Mouse (Mus musculus): ENCODE results near the gene Sstr4. TPM values are rescaled to one million over a fixed set of nuclear protein-coding genes. Genes with fewer than 3 reads are reported as not detected.

The Sstr4 gene
- polyA plus RNA-seq, 1 experiment from 2014 or later: 0.52 TPM

DNA sequence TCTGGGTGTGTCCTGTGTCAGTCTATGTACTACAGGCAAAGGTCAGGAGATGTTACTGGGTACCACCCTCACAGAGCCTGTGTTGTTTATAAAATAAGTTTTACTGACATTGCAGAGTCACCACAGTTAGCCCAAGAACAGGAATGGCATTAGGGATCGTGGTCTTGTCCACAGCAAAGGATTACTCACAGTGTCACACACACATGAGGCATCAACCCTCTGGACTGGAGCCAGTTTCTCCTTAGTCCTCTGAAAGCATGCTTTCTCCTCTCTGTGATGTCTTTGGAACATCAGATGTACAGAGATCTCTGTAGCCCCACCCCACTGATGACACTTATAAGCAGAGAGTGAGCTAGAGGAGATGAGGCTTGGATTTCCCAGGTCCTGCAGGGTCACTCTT, 7.1 kb downstream of the Sstr4 start:
- no peaks in the 10 kb centered on the region for H3K36me3 ChIP-seq (ENCODE audit: control insufficient read depth, insufficient read depth, low read length)
- no peak overlapping the region for H3K4me3 ChIP-seq (ENCODE audit: low read depth, low read length)
- 69% methylated on average over 1 of the region's 1 CpGs for WGBS
- no peak overlapping the region for H3K4me2 ChIP-seq (ENCODE audit: low read depth, low read length, severe bottlenecking)
- no peak for ATAC-seq (replicated peaks; ENCODE audit: low FRiP score)
- peaks cover 21% of the 10 kb centered on the region for H3K27me3 ChIP-seq (ENCODE audit: control insufficient read depth, insufficient read depth, low read length)
- H3K9me3 ChIP-seq (ENCODE audit: control insufficient read depth, low read length): no peaks in the 10 kb centered on the region
- H3K27ac ChIP-seq (ENCODE audit: low read depth, low read length): no peak overlapping the region
- peaks cover 2% of the 10 kb centered on the region; the same call in 1 of the 2 replicates for H3K4me1 ChIP-seq (replicated peaks; ENCODE audit: control insufficient read depth, insufficient read depth, low read length)
- no peak overlapping the region for H3K9ac ChIP-seq (ENCODE audit: low read length)
- no peak for DNase-seq (ENCODE audit: low spot score)

DNA sequence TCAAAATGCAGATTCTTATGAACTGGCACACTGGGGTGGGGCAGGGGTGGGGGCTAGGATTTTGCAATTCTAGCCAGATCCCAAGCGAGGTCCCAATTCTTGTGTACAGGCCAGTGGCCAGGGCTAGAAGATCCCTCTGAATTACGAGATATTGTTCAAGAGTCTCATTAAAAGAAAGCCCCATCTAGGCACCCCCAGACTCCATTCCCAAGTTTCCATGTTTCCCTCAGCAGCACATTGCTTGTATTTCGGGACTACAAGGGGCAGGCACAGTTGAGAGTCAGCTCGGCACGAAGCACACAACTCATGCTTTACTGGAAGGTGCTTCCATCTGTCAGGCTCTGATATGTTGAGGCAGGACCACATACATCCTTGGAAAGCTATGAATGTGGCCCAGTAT, 9.8 kb downstream of the Sstr4 start:
- ATAC-seq (replicated peaks; ENCODE audit: low FRiP score) (no peak), DNase-seq (ENCODE audit: low spot score) (no peak)
- Histone ChIP-seq H3K4me3 (ENCODE audit: low read depth, low read length) (no peak overlapping the region), H3K27me3 (ENCODE audit: control insufficient read depth, insufficient read depth, low read length) (peaks cover 37% of the 10 kb centered on the region), H3K27ac (ENCODE audit: low read depth, low read length) (no peak overlapping the region), H3K4me1 (replicated peaks; ENCODE audit: control insufficient read depth, insufficient read depth, low read length) (peaks cover 5% of the 10 kb centered on the region; the same call in 1 of the 2 replicates), H3K36me3 (ENCODE audit: control insufficient read depth, insufficient read depth, low read length) (no peaks in the 10 kb centered on the region), H3K9ac (ENCODE audit: low read length) (no peak overlapping the region), H3K9me3 (ENCODE audit: control insufficient read depth, low read length) (no peaks in the 10 kb centered on the region), H3K4me2 (ENCODE audit: low read depth, low read length, severe bottlenecking) (no peak overlapping the region)
- WGBS: 76% methylated on average over 5 of the region's 5 CpGs

DNA sequence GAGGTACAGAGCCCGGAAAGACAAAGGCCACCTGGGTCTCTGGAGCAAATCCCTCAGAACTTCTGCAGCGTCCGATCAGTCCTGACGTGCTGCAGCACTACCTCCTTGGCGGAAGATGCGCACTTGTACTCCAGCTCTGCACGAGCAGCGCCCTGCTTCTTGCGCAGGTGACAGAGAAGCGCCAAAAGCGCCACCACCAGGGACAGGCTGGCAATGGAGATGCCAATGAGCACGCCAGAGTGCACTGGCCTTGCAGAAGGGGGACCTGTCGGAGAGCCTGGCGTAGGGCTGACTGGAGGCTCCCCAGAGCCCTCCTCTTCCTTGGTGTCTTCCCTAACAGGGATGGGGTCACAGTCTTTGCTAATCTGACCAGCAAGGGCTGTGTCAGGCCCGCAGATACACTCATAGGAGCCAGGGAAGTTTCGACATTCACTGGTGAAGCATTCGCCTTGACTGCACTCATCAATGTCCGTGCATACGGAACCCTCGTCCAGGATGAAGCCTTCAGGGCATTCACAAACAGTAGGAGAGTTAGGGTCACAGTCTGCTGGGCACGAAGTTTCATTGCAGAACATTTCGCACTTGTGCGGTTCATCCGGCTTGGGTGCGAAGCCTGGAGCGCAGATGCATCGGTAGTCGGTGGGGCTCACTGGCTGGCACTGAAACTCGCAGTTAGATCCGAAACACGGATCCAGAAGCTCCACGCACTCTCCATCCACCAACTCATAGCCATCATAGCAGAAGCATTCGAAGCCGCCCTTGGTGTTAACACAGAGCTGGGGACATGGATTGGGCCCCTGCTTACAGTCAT, 11.2 kb downstream of the Sstr4 start:
- Histone ChIP-seq H3K36me3 (ENCODE audit: control insufficient read depth, insufficient read depth, low read length) (no peaks in the 10 kb centered on the region), H3K9me3 (ENCODE audit: control insufficient read depth, low read length) (no peaks in the 10 kb centered on the region), H3K4me3 (ENCODE audit: low read depth, low read length) (peak overlapping the region; percentile 29), H3K27me3 (ENCODE audit: control insufficient read depth, insufficient read depth, low read length) (peaks cover 37% of the 10 kb centered on the region), H3K9ac (ENCODE audit: low read length) (no peak overlapping the region; the same call in 1 of the 2 replicates), H3K4me2 (ENCODE audit: low read depth, low read length, severe bottlenecking) (peak overlapping the region; percentile 53), H3K27ac (ENCODE audit: low read depth, low read length) (no peak overlapping the region), H3K4me1 (replicated peaks; ENCODE audit: control insufficient read depth, insufficient read depth, low read length) (peaks cover 5% of the 10 kb centered on the region; the same call in 1 of the 2 replicates)
- DNase-seq (ENCODE audit: low spot score): peak; percentile 69
- no peak for ATAC-seq (replicated peaks; ENCODE audit: low FRiP score)
- 9% methylated on average over 34 of the region's 34 CpGs for WGBS

DNA sequence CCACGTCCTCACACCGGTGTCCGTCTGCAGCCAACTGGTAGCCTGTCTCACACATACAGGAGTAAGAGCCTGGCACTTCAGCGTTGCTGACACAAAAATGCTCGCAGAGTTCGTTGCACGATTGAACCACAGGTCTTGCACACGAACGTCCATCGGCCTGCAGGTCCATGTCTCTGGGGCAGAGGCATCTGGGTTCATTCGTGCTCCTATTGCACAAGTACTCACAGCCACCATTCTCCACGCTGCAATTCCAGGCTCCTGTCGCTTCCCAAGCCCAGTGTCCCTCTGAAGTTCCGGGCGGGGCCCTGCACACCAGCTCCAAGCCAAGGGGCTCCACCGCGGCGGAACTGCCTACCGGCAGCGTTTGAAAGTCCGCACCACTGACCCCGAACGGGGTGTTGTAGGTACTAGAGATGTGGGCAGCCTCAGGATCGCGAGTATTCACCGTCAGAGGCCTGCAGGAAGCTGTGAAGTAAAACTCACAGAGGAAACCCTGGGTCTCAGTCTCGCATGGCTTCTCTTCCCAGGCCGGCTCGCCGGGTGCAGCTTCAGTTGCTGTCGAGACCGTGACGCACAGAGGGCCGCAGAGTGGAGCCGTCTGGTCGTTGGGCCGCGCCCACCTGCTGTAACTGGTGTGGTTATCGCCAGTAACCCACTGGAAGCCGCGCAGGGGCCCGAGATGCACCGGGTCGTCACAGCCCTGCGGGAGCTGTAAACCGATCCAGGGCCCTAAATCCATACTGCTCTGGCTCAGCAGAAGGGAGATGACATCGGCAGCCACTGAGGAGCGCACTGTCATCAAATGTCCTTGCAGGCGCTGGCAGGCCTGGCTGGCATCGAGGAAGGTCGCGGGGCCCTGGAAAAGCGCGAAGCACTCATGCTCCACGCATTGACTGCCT, 12.1 kb downstream of the Sstr4 start:
- DNase-seq (ENCODE audit: low spot score) (peak; percentile 63), ATAC-seq (replicated peaks; ENCODE audit: low FRiP score) (peak; percentile 13)
- H3K36me3 ChIP-seq (ENCODE audit: control insufficient read depth, insufficient read depth, low read length): no peaks in the 10 kb centered on the region
- H3K9me3 ChIP-seq (ENCODE audit: control insufficient read depth, low read length): no peaks in the 10 kb centered on the region
- peaks cover 37% of the 10 kb centered on the region for H3K27me3 ChIP-seq (ENCODE audit: control insufficient read depth, insufficient read depth, low read length)
- H3K27ac ChIP-seq (ENCODE audit: low read depth, low read length): no peak overlapping the region
- H3K4me2 ChIP-seq (ENCODE audit: low read depth, low read length, severe bottlenecking): peak overlapping the region; percentile 53
- peak overlapping the region; percentile 12; the same call in 1 of the 2 replicates for H3K9ac ChIP-seq (ENCODE audit: low read length)
- 5% methylated on average over 55 of the region's 55 CpGs for WGBS
- H3K4me1 ChIP-seq (replicated peaks; ENCODE audit: control insufficient read depth, insufficient read depth, low read length): peaks cover 5% of the 10 kb centered on the region; the same call in 1 of the 2 replicates
- peak overlapping the region; percentile 29 for H3K4me3 ChIP-seq (ENCODE audit: low read depth, low read length)

DNA sequence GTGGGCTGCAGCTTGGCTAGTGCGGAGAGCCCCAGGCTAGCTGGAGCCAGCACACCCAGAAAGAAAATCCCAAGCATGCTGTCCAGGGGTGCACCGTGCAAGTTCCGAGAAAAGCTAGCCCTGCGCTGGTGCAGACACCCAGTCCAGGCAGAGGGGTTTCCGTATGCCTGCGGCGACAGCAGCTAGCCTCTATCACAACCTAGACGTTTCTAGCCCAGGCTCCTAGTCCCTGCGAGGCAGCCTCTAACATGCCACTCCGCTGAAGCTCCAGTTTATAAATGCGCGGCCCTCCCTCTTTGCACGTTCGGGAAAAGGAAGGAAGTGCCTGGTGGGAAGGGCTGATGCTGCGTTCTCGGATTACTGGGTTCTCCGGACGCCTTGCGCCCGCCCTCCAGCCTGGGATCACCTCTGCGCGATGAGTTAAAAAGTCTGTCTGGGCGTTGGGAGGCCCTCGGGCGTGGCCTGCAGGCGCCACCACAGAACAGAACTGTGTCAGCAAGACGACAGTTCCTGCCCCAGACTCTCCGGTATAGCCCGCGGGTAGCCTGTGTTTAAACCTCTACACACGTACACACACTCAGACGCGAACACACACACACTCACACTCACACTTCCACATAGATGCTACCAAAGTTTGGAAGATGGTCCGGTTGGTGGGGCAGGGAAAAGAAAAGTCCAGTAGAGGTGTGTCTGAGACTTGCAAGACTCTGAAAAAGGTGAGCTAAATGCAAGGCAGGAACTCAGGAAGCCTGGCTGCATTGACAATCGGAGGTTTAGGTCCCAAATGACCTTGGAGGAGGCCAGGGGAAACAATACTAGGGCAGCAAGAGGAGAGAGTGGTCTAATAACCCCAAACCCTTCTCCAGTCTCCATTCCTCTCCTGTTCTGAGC, 13.0 kb downstream of the Sstr4 start, which contains the start of gene Thbd:
Gene Thbd, minus strand, starts transcription at position 319 of the 891 bp plus-strand sequence.
- H3K27ac ChIP-seq (ENCODE audit: low read depth, low read length): no peak within 1 kb of the TSS
- H3K9me3 ChIP-seq (ENCODE audit: control insufficient read depth, low read length): no peaks in the 10 kb centered on the region
- 3% methylated on average over 35 of the region's 35 CpGs for WGBS
- peak within 1 kb of the TSS; percentile 53 for H3K4me2 ChIP-seq (ENCODE audit: low read depth, low read length, severe bottlenecking)
- DNase-seq (ENCODE audit: low spot score) (peak; percentile 69), ATAC-seq (replicated peaks; ENCODE audit: low FRiP score) (peak; percentile 42)
- H3K9ac ChIP-seq (ENCODE audit: low read length): peak within 1 kb of the TSS; percentile 12
- peaks cover 37% of the 10 kb centered on the region for H3K27me3 ChIP-seq (ENCODE audit: control insufficient read depth, insufficient read depth, low read length)
- no peaks in the 10 kb centered on the region for H3K36me3 ChIP-seq (ENCODE audit: control insufficient read depth, insufficient read depth, low read length)
- H3K4me3 ChIP-seq (ENCODE audit: low read depth, low read length): peak within 1 kb of the TSS; percentile 29
- H3K4me1 ChIP-seq (replicated peaks; ENCODE audit: control insufficient read depth, insufficient read depth, low read length): peaks cover 5% of the 10 kb centered on the region; the same call in 1 of the 2 replicates

DNA sequence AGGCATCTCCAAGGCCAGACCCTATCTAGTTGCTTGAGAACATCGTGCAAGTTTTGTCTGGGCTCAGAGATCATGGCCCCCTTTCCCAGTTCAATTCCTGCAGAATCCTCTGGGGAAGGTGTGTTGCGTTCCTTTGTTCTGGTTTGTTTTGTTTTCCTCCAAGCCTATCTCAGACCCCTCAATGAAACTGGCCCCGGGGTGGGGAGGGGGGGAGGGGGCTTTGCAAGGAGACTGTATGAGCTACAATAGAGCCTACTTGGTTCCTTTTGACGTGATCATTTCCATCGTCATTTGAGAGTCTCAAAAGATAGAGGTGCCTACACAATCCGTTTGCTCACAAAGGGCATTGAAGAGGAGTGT, 13.6 kb downstream of the Sstr4 start:
- H3K9me3 ChIP-seq (ENCODE audit: control insufficient read depth, low read length): no peaks in the 10 kb centered on the region
- no peak overlapping the region for H3K4me3 ChIP-seq (ENCODE audit: low read depth, low read length)
- peaks cover 5% of the 10 kb centered on the region; the same call in 1 of the 2 replicates for H3K4me1 ChIP-seq (replicated peaks; ENCODE audit: control insufficient read depth, insufficient read depth, low read length)
- WGBS: 20% methylated on average over 6 of the region's 6 CpGs
- no peaks in the 10 kb centered on the region for H3K36me3 ChIP-seq (ENCODE audit: control insufficient read depth, insufficient read depth, low read length)
- no peak overlapping the region for H3K9ac ChIP-seq (ENCODE audit: low read length)
- no peak for DNase-seq (ENCODE audit: low spot score)
- ATAC-seq (replicated peaks; ENCODE audit: low FRiP score): peak; percentile 28; the same call in 1 of the 2 replicates
- H3K27ac ChIP-seq (ENCODE audit: low read depth, low read length): no peak overlapping the region
- peaks cover 37% of the 10 kb centered on the region for H3K27me3 ChIP-seq (ENCODE audit: control insufficient read depth, insufficient read depth, low read length)
- H3K4me2 ChIP-seq (ENCODE audit: low read depth, low read length, severe bottlenecking): no peak overlapping the region

DNA sequence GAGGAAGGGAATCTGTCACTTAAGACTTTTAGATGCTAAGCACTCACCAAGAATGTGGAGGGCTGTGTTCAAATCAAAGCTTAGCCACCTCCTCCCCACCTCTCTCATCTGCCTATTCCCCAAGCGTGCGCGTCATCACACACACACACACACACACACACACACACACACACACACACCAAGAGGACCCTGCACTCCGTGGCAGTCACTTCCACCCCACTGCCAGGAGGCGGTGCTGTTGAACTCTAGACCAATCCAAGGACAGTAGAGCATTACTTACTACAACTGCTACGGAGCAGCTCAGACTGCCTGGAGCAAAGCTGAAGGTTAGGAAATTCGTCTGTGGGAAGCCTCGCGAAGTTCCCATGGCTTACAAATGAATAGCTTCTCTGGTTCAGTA, 14.0 kb downstream of the Sstr4 start:
- no peak overlapping the region for H3K4me2 ChIP-seq (ENCODE audit: low read depth, low read length, severe bottlenecking)
- 27% methylated on average over 9 of the region's 9 CpGs for WGBS
- no peaks in the 10 kb centered on the region for H3K9me3 ChIP-seq (ENCODE audit: control insufficient read depth, low read length)
- DNase-seq (ENCODE audit: low spot score): peak; percentile 83
- H3K36me3 ChIP-seq (ENCODE audit: control insufficient read depth, insufficient read depth, low read length): no peaks in the 10 kb centered on the region
- peak; percentile 88 for ATAC-seq (replicated peaks; ENCODE audit: low FRiP score)
- H3K4me3 ChIP-seq (ENCODE audit: low read depth, low read length): no peak overlapping the region
- H3K27ac ChIP-seq (ENCODE audit: low read depth, low read length): no peak overlapping the region
- H3K27me3 ChIP-seq (ENCODE audit: control insufficient read depth, insufficient read depth, low read length): peaks cover 35% of the 10 kb centered on the region
- H3K9ac ChIP-seq (ENCODE audit: low read length): no peak overlapping the region
- peaks cover 5% of the 10 kb centered on the region; the same call in 1 of the 2 replicates for H3K4me1 ChIP-seq (replicated peaks; ENCODE audit: control insufficient read depth, insufficient read depth, low read length)

DNA sequence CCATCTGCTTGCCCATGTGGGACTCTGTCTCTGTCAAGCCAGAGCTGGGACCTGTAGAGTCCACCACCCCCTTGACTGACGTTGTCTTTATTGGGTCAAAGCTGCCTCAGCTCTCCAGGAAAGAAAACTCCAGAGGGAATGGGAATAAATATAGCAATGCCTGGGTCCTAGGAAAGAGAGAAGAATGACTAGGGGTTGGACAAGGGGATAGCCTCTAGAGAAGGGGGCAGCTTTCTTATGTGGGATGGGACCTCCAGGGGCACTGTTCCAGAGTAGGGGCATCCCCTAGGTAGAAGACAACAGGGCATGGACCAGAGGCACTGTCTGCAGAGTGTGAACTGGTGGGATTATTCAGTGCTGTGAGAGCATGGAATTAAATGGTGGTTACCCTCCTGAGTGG, 14.7 kb downstream of the Sstr4 start:
- Histone ChIP-seq H3K27ac (ENCODE audit: low read depth, low read length) (no peak overlapping the region), H3K9me3 (ENCODE audit: control insufficient read depth, low read length) (no peaks in the 10 kb centered on the region), H3K4me2 (ENCODE audit: low read depth, low read length, severe bottlenecking) (no peak overlapping the region), H3K27me3 (ENCODE audit: control insufficient read depth, insufficient read depth, low read length) (peaks cover 33% of the 10 kb centered on the region), H3K9ac (ENCODE audit: low read length) (no peak overlapping the region), H3K36me3 (ENCODE audit: control insufficient read depth, insufficient read depth, low read length) (no peaks in the 10 kb centered on the region), H3K4me1 (replicated peaks; ENCODE audit: control insufficient read depth, insufficient read depth, low read length) (peaks cover 5% of the 10 kb centered on the region; the same call in 1 of the 2 replicates), H3K4me3 (ENCODE audit: low read depth, low read length) (no peak overlapping the region)
- ATAC-seq (replicated peaks; ENCODE audit: low FRiP score) (no peak), DNase-seq (ENCODE audit: low spot score) (no peak)
- 93% methylated on average over 1 of the region's 1 CpGs for WGBS
